Mouse (Mus musculus) kidney, embryonic 14.5 days (tissue): Measurements from ENCODE around the gene Terf2. TPM values are rescaled to one million over a fixed set of nuclear protein-coding genes. Genes with fewer than 3 reads are reported as not detected.
"Not testable (repeated sequence)": the region's sequence is repeated elsewhere in the genome, so short reads cannot be mapped to it uniquely, and the experiment has no call there.

Source experiments
- ATAC-seq: fragments of 200-750 bp; cut with Nextera tagmentation; 2 replicates; pipeline ENCODE4 v1.8.0; 2017; ENCODE audit warnings: moderate number of reproducible peaks, mild to moderate bottlenecking, moderate TSS enrichment, moderate library complexity; ENCODE audit not compliant: low FRiP score, low TSS enrichment
- H3K27ac ChIP-seq: fragments of 300-500 bp; sonication (generic); 2 replicates; pipeline ENCODE4 v1.5.1; 2014; ENCODE audit warnings: low read depth, mild to moderate bottlenecking, low read length, moderate library complexity, mixed read lengths
- H3K27me3 ChIP-seq: fragments of 300-500 bp; sonication (generic); 2 replicates; pipeline ENCODE4 v1.6.1; 2014; ENCODE audit warnings: mild to moderate bottlenecking, low read length; ENCODE audit not compliant: control insufficient read depth, insufficient read depth
- H3K36me3 ChIP-seq: fragments of 300-500 bp; sonication (generic); 2 replicates; pipeline ENCODE4 v1.6.1; 2014; ENCODE audit warnings: low read length, mixed read lengths; ENCODE audit not compliant: control insufficient read depth, insufficient read depth
- H3K4me1 ChIP-seq: fragments of 300-500 bp; sonication (generic); 2 replicates; pipeline ENCODE4 v1.6.1; 2014; ENCODE audit warnings: low read length, mixed read lengths; ENCODE audit not compliant: control insufficient read depth, insufficient read depth
- H3K4me2 ChIP-seq: fragments of 300-500 bp; sonication (generic); replicated peaks from 2 replicates; pipeline ENCODE4 v1.6.1; 2014; ENCODE audit warnings: low read depth, mild to moderate bottlenecking, low read length
- H3K4me3 ChIP-seq: fragments of 300-500 bp; sonication (generic); 2 replicates; pipeline ENCODE4 v1.5.1; 2014; ENCODE audit warnings: mild to moderate bottlenecking, low read length
- H3K9ac ChIP-seq: fragments of 300-500 bp; sonication (generic); 2 replicates; pipeline ENCODE4 v1.6.1; 2014; ENCODE audit warnings: low read depth, mild to moderate bottlenecking, low read length, moderate library complexity
- H3K9me3 ChIP-seq: fragments of 300-500 bp; sonication (generic); 2 replicates; pipeline ENCODE4 v1.6.1; 2016; ENCODE audit warnings: low read length; ENCODE audit not compliant: control insufficient read depth
- WGBS: fragments of 180-500 bp; shearing (Covaris S2); extraction: QIAGEN DNeasy Blood & Tissue Kit; methylation state at CpG from one replicate; pipeline ENCODE4 v1.1.7; 2014; 5-methylcytosine and 5-hydroxymethylcytosine counted together
- polyA plus RNA-seq: library from polyadenylated mRNA; unstranded; fragments of >200 nt; fragmentation: Nextera tagmentation; extraction: Ambion mirVana; gene quantifications from 2 replicates; pipeline ENCODE4 v1.2.1, GENCODE M21; 2014

Terf2 gene
- polyA plus RNA-seq, 1 experiment from 2014 or later = 15.8 TPM

- no peak overlapping the region for H3K9ac ChIP-seq
- no peak overlapping the region for H3K27ac ChIP-seq
- no peak overlapping the region for H3K4me2 ChIP-seq
- no peak overlapping the region for H3K4me3 ChIP-seq
- peaks cover 51% of the 10 kb centered on the region for H3K36me3 ChIP-seq
- 96% methylated on average over 8 of the region's 8 CpGs for WGBS
- 0 out of 2 replicates have a peak, but pooled peaks cover 3% of the 10 kb centered on the region for H3K4me1 ChIP-seq
- H3K27me3 ChIP-seq = no peaks in the 10 kb centered on the region
- ATAC-seq = no peak
- H3K9me3 ChIP-seq = no peaks in the 10 kb centered on the region
These were observed 44.3 kb downstream of the Terf2 start for GRCm38 (mm10) chr8:107052046-107052445.

DNA sequence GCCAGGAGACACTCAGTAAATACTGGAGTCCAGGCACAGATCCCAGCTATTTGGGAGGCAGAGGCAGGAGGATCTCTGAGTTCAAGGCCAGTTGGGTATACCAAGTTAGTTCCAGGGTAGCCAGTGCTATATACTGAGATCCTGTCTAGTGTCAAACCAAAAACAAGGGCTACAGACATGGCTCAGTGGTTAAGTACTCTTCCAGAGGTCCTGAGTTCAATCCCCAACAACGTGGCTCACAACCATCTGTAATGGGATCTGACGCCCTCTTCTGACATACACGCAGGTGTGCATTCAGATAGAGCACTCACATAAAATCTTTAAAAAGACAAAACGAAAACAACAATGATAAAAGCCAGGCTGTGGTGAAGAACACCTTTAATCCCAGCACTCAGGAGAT lies 46.9 kb downstream of the Terf2 start:
- Histone ChIP-seq H3K27me3 (no peaks in the 10 kb centered on the region), H3K9me3 (no peaks in the 10 kb centered on the region), H3K36me3 (peaks cover 71% of the 10 kb centered on the region), H3K9ac (no peak overlapping the region), H3K4me3 (peak overlapping the region; percentile 91; the same call in 1 of the 2 replicates), H3K4me2 (peak overlapping the region; percentile 89; the same call in 1 of the 2 replicates), H3K4me1 (0 out of 2 replicates have a peak, but pooled peaks cover 6% of the 10 kb centered on the region), H3K27ac (no peak overlapping the region; the same call in 1 of the 2 replicates)
- WGBS = 93% methylated on average over 4 of the region's 4 CpGs
- ATAC-seq = no peak

GRCm38 (mm10) chr8:107048061-107048941 lies 48.0 kb downstream of the Terf2 start, which contains the start of gene Pdf:
Gene Pdf (minus strand): TSS chr8:107048614.
- Histone ChIP-seq H3K4me2 (peak within 1 kb of the TSS; percentile 89), H3K9ac (peak within 1 kb of the TSS; percentile 96), H3K9me3 (no peaks in the 10 kb centered on the region), H3K4me1 (0 out of 2 replicates have a peak, but pooled peaks cover 6% of the 10 kb centered on the region), H3K4me3 (peak within 1 kb of the TSS; percentile 91), H3K27me3 (no peaks in the 10 kb centered on the region), H3K36me3 (peaks cover 73% of the 10 kb centered on the region), H3K27ac (peak within 1 kb of the TSS; percentile 97)
- under 1% methylated on average over 87 of the region's 87 CpGs for whole genome bisulfite sequencing
- ATAC-seq = peak; percentile 85

DNA sequence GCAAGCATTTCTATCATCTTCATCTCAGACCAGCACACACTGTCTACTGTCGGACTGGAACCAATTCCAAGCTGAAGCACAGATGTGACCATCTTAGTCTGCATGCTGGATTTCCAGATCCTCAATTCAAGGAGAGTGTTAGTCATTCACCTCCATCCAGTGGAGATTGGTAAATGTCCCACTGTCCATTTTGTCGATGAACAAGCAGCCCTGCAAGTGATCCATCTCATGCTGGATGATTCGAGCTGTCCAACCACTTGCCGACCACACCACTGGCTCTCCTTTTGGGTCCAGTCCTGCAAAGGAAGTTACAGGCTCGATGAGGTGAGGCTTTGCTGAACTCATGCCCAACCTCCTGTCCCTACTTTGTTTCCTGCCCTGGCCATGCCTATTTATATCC lies 49.4 kb downstream of the Terf2 start:
- no peaks in the 10 kb centered on the region for H3K9me3 ChIP-seq
- H3K4me2 ChIP-seq = peak overlapping the region; percentile 89; the same call in 1 of the 2 replicates
- WGBS = 81% methylated on average over 5 of the region's 5 CpGs
- no peak for ATAC-seq
- H3K27ac ChIP-seq = no peak overlapping the region
- H3K9ac ChIP-seq = no peak overlapping the region; the same call in 1 of the 2 replicates
- peaks cover 73% of the 10 kb centered on the region for H3K36me3 ChIP-seq
- H3K4me1 ChIP-seq = 0 out of 2 replicates have a peak, but pooled peaks cover 6% of the 10 kb centered on the region
- no peaks in the 10 kb centered on the region for H3K27me3 ChIP-seq
- no peak overlapping the region for H3K4me3 ChIP-seq

GRCm38 (mm10) chr8:107045478-107045877 lies 50.9 kb downstream of the Terf2 start:
- no peak overlapping the region for H3K4me3 ChIP-seq
- H3K36me3 ChIP-seq = peaks cover 76% of the 10 kb centered on the region
- no peak overlapping the region for H3K27ac ChIP-seq
- no peaks in the 10 kb centered on the region for H3K9me3 ChIP-seq
- 0 out of 2 replicates have a peak, but pooled peaks cover 6% of the 10 kb centered on the region for H3K4me1 ChIP-seq
- no peak for ATAC-seq
- H3K4me2 ChIP-seq = no peak overlapping the region
- no peaks in the 10 kb centered on the region for H3K27me3 ChIP-seq
- no peak overlapping the region for H3K9ac ChIP-seq
- 92% methylated on average over 6 of the region's 6 CpGs for WGBS

- 81% methylated on average over 7 of the region's 7 CpGs for WGBS
- no peak overlapping the region for H3K4me3 ChIP-seq
- no peaks in the 10 kb centered on the region for H3K4me1 ChIP-seq
- ATAC-seq = no peak
- H3K9me3 ChIP-seq = no peaks in the 10 kb centered on the region
- no peak overlapping the region for H3K9ac ChIP-seq
- H3K4me2 ChIP-seq = no peak overlapping the region
- peaks cover 80% of the 10 kb centered on the region for H3K36me3 ChIP-seq
- H3K27ac ChIP-seq = no peak overlapping the region
- H3K27me3 ChIP-seq = no peaks in the 10 kb centered on the region
These were observed 55.7 kb downstream of the Terf2 start for GRCm38 (mm10) chr8:107040632-107041031.

DNA sequence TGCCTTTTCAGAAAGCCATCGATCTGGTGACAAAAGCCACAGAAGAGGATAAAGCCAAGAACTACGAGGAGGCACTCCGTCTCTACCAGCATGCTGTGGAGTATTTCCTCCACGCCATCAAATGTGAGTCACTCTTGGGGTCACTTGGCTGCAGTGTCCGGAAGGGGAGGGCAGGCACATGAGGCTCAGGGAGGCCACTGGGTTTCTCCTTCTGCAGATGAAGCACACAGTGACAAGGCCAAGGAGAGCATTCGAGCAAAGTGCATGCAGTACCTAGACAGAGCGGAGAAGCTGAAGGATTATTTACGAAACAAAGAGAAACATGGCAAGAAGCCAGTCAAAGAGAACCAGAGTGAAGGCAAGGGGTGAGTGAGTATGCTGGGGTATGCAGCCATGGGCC lies 59.7 kb downstream of the Terf2 start:
- Histone ChIP-seq H3K4me2 (no peak overlapping the region), H3K4me3 (no peak overlapping the region), H3K27me3 (no peaks in the 10 kb centered on the region), H3K9ac (no peak overlapping the region), H3K9me3 (no peaks in the 10 kb centered on the region), H3K36me3 (peaks cover 40% of the 10 kb centered on the region), H3K27ac (no peak overlapping the region), H3K4me1 (peaks cover 7% of the 10 kb centered on the region; the same call in 1 of the 2 replicates)
- 79% methylated on average over 8 of the region's 8 CpGs for WGBS
- no peak for ATAC-seq

- H3K4me2 ChIP-seq = no peak overlapping the region
- H3K4me1 ChIP-seq = peaks cover 7% of the 10 kb centered on the region; the same call in 1 of the 2 replicates
- H3K27me3 ChIP-seq = no peaks in the 10 kb centered on the region
- no peaks in the 10 kb centered on the region for H3K9me3 ChIP-seq
- H3K4me3 ChIP-seq = no peak overlapping the region
- H3K27ac ChIP-seq = no peak overlapping the region
- no peak overlapping the region for H3K9ac ChIP-seq
- ATAC-seq = no peak
- 83% methylated on average over 3 of the region's 3 CpGs for WGBS
- peaks cover 31% of the 10 kb centered on the region for H3K36me3 ChIP-seq
These were observed 60.7 kb downstream of the Terf2 start for GRCm38 (mm10) chr8:107035641-107036040.

GRCm38 (mm10) chr8:107033609-107034008 lies 62.7 kb downstream of the Terf2 start:
- not testable (repeated sequence) for ATAC-seq, H3K4me2 ChIP-seq, H3K27ac ChIP-seq, H3K4me3 ChIP-seq, H3K9me3 ChIP-seq, H3K4me1 ChIP-seq, H3K9ac ChIP-seq, H3K27me3 ChIP-seq
- 96% methylated on average over 2 of the region's 2 CpGs for WGBS
- H3K36me3 ChIP-seq = peaks cover 12% of the 10 kb centered on the region
